Mouse (Mus musculus): ENCODE measurements around the gene Pidd1.
A peak's percentile ranks its signal among the peaks of the same experiment; 100 is the strongest.

The Pidd1 gene

DNA sequence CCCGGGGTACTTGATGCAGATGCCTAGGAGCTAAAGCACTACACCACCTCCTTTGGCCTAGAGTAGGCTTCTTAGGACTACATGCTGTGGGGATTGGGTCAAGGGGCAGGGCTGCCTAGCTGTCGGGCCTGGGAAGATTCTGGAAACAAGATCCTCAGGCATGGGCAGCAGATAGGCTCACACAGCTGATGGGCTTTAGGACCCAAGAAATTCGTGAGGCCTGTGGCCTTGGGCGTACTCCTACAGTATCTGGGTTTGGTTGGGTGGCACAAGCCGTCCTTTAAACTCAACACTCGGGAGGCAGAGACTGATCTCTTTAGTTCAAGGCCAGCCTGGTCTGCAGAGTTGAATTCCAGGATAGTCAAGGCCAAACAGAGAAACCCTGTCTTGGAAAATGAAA is 28.4 kb upstream of the Pidd1 start:
- DNase-seq: no peak

DNA sequence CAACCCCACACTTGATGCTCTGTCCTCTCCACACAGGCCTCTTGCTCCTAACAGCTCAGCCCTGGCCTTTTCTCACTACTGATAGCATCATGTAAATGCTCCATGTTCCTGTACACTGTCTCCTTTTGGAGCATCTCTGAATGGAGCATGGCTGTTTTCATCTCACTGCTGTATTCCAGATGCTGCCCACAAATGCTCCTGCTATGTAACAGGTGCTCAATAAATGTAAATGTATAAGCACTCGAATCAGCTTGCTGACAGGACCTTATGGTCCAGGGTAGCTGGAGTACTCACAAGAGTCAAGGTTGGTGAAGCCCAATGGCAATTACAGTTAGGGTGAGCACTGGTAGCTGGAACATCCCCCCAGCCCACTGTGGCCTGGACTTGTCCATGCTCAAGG is 27.4 kb upstream of the Pidd1 start:
- DNase-seq: no peak

DNA sequence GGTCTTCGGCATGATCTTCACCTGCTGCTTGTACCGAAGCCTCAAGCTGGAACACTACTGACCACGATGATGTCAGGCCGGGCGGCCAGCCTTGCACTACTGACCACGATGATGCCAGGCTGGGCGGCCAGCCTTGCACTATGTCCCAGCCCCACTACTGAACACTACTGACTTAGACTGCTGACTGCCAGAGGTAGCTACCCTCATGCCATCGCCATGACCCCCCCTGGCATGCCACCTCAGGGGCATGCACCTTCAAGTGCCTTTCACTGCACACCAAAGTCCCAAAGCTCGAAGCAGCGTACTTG is 26.8 kb upstream of the Pidd1 start:
- no peak for DNase-seq

DNA sequence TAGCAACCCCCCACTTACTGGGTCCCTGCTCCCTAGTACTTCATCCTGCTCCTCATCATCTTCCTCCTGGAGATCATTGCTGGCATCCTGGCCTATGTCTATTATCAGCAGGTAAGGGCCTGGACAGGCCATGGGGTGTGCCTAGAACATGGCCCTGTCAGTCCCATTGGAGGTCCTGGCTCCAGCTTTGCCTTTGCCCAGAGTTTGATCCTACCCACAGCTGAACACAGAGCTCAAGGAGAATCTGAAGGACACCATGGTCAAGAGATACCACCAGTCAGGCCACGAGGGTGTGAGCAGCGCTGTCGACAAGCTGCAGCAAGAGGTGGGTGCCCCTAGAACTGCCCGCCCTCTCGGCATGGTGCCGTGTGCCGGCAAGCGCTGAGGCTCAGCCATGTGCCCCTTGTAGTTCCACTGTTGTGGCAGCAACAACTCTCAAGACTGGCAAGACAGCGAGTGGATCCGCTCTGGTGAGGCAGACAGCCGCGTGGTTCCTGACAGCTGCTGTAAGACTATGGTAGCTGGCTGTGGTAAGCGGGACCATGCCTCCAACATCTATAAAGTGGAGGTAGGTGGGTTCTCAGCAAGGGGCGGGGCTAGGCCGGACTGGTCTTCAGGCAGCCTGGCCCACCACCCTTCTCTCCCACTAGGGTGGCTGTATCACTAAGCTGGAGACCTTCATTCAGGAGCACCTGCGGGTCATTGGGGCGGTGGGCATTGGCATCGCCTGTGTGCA is 26.2 kb upstream of the Pidd1 start:
- DNase-seq: no peak

DNA sequence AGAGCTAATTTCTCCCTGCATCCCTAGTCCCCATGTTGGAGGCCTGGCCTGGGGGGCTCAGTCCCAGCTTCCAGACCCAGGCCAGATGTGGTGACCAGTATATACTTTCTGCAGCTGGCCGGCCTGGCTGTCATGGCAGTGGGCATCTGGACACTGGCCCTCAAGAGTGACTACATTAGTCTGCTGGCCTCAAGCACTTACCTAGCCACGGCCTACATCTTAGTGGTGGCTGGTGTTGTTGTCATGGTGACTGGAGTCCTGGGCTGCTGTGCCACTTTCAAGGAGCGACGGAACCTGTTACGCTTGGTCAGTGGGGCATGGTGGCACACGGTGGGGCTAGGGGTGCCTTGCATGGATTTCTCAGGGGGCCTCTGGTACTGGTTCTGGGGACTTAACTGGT is 25.5 kb upstream of the Pidd1 start:
- no peak for DNase-seq

DNA sequence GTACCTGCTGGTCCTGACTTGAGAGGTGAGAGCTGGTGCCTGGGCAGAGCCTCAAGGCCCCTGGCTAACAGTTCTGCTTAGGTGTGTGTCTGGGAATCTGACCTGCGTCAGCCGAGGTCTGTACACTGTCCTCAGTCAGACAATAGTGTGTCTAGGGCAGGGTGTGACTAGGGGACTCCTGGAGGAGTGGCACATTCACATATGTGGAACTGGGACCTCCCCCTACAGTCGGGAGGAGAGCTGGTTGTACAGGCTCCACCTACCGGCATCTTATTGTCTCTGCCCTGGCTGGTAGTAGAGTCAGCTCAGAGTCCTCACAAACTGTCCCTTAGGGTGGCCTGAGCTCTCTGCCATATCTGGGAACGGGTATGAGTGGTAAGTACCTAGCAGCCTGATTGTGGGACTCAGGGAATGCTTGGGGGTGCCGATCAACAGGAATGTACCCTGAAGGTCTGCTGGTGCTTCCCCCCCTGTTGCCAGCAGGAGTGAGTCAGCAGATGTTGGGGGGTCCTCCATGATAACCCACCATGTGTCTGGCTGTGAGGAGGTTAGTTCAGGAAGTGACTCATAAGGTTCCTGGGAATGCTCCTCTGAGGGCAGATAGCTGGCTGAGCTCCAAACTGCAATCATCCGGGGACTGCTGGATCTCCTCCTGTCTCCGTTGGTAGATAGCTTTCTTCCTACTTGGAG is 24.8 kb upstream of the Pidd1 start:
- DNase-seq: peak; percentile 69

DNA sequence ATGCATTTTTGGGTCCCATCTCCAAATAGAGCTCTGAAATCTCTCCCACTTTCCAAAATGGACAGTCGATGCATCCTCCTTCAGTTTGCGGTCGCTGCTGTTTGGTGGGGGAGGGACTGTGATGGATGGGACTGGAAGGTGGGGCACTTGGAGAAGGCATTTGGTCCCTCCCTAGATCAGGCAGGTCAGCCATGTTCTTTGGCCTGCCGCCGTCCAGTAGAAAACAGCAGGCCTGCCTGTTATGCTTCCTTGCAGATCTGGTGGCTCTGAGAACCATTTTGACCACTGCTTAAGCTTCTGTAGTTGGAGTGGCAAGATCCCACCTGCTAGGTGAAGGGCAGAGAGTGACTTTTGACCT is 24.3 kb upstream of the Pidd1 start:
- no peak for DNase-seq

DNA sequence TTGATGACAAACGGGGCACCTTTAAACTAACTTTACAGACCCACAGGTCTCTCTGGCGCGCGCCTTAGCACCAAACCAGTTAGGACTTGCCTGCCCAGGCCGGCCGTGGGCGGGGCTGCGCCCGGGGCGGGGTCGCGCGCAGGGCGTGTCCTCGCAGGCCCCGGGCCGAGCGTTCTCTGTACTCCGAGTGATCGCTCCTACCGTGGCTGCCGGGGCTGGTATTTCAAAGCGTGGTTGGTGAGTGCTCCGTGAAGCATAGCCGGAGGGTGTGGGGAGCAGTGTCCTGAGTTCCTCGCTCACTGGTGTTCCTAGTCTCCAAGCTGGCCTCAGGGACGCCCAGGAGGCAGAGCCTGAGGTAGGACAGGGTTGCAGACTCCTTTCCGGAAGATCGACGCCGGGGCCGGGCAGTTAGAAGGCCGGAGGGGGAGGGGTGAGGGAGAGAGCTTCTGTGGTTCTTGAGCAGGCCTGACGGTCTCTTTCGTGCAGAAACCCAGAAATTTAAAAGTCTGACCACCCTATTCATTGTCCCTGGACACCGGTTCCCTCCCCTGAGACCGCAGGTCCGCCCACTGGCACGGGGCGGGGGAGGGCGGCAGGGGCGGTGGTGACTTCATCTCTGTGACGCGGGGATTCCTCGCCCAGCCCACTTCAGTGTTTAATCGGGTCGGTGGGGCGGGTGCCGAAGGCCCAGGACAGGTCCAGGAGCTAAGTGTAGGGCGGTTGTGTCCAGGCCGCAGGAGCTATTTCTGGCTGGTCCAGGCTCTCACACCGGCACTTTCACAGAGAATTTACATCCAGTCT is 23.6 kb upstream of the Pidd1 start, which contains the start of gene Cd151:
Gene Cd151 (plus strand): TSS at position 163 of the 801 bp plus-strand sequence.
- peak; percentile 96 for DNase-seq

DNA sequence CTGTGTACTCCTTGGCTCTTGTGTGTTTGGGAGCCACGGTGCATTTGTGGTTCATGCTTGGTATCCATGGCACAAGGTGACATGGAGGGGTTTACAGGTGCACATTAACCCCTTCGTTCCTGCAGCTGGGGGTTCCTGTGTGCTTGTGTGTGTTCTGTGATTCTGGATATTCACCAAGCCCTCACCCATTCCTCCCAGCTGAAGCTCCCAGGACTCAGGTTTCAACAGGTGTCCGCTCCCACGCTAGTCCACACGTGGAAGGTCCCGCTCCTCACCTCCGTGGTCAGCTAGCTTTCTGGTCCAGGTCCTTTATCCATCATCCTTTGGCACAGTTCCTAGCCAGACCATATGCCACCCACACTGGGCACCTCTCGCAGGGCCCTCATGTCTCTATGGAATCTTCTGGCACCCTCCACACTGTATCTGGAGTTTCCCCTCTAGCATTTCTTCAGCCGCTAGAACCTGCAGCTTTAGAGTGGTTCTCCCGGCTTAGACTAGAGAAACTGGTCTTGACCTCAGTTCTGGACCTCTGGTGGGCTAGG is 22.9 kb upstream of the Pidd1 start:
- no peak for DNase-seq

DNA sequence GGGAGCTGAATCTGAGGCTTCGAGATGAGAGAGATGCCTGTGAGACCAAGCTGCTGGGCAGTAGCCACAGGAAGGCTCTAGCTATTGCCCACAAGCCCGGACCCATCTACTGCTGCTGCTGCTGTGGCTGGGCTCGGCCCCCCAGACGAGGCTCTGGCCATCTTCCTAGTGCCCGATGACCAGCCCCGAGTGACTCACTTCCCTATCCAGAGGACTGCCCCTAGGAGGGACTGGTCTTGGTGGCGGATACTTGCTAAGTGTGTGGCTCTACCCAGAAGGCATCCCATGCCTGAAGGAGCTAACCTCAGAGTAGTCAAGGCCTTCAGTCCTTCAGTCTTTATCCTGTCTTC is 22.2 kb upstream of the Pidd1 start:
- DNase-seq: no peak

DNA sequence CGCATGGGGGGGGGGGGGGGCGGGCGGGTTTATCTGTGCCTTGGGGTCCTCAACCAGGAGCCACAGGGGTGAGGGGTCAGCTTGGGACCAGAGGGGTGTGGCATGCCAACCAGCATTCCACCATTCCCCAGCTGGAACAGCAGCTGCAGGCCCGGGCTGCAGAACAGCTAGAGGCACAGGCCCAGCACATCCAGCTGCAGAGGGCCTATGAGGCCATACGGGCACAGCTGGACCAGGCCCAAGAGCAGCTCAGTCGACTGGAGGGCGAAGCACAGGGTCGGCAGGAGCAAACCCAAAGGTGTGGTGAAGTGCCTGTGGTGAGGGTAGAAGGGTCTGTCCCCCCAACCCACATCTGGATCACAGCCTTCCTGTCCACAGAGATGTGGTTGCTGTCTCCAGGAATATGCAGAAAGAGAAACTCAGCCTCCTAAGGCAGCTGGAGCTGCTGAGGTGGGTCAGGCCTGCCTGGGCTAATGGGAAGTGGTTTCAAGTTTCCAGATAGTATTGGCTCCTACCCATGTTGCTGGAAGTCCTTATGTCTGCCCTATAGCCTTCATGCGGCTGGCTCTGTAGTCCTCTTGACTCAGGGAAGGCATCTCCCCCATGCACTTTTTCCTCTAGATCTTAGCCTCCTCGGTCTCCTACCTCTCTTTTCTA is 21.7 kb upstream of the Pidd1 start:
- no peak for DNase-seq

DNA sequence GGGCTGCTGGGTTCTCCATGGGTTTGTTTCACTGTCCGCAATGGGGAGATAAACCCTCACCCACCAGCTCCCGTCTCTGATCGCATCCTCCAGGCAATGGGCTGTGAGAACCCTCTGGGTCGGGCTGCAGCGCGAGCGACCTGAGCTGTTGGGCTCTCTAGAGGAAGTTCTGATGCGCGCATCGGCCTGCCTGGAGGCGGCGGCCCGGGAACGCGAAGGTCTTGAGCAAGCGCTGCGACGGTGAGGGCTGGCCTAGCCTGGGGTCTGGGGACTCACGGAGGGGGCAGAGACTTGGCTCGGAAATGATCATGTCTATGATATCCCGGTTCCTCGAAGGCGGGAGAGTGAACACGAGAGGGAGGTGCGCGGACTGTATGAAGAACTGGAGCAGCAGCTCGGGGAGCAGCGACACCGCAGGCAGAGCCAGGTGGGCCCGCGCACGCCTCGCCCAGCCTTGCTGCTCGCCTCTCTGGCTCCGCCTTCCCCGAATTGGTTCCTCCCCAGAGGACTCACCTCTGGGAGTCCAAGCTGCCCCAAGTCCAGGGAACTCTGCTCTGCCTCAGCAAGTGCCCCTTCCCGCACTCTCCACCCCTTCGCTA is 20.9 kb upstream of the Pidd1 start:
- DNase-seq: peak; percentile 59

DNA sequence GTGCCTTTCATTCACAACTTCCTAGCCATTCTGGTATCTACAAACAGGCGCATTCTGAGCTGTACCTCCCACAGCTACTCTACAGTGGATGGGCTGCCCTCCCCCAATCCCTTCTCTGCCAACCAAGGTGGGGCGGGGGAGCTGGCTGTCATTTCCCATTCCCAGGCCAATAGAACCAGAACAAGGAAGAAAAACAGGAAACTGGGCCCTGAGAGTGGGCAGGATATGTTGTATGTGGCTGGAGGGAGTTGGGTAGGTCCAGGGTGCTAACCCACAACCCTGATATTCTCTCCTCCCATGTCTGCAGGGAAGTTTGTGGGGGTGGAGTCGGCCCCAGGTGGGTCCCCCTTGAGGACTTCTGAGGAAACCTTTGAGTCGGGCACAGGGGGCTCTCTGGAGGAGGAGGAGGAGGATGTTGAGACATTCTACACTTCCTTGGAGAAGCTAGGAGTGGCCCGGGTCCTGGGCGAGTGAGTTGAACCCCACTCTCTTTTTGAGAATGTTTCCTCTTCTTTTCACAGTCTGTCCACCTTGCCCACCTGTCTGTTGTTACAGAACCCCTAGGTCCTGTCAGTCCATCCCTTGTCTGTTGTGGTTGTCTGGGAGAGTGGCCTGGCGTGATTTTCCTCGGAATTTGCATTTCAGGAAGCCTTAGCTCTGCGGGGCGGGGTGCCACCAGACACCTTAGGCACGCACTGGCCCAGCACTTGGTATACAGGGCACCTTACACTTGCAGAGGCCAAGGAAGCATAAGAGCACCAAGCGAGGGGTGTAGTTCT is 20.2 kb upstream of the Pidd1 start:
- DNase-seq: peak; percentile 64

DNA sequence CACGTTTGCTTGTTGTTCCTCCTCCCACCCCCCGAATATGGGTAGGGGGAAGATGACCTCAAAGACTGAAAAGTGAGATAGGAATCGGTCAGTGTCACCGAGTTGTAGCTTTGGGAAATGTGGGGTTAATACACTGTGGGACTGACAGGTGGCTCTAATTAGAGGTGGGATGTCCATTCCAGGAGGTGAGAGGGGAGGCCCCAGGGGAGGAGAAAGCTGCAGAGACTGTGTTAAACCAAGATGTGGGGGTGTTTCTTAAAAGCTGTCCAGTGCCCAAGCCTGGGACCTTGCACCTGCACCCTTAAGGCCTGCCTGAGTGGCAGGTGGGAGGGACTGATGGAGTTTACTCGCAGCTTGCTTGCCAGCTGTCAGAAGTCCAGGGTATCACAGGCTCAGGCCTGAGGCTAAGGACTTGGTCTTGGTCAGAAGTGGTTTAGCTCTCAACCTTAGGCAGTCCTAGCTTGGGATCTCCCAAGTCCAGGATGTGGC is 18.6 kb upstream of the Pidd1 start:
- peak; percentile 68 for DNase-seq

DNA sequence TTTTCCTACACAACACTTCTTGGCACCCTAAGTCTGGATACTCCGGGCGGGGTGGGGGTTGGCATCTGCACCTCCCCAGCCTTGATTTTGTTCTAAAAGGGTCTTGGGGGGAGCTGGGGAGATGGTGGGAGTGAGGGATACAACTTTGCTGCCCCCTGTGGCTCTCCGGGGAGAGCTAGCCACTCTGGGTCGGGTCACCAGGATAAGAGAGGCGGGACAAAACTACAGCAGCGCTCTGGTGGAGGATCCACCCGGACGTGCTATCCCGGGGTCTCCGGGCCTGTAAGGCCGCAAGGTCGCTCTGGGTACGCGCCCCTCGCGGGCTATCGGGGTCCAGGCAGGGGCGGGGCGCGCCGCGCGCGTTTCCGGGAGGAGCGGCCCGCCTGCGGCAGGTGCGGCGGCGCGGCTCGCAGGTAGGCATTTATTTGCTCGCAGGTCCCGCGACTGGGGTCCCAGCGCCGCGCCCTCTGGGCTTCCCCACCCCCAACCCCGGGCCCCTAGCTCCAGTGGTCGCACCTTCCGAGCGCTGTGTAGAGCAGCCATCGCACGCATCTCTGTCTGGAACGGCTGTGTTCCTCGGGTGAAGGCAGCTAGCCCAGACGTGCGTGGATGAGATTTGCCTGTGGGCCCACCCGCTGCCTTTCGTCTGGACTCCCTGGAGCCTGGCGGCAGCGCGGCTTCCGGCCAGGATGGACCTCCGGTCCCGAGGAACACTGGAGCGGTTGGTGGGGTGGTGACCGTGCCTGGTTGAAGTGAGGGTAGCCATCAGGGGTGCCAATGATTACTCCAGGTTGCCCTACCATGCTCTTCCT is 17.9 kb upstream of the Pidd1 start:
- peak; percentile 51 for DNase-seq

DNA sequence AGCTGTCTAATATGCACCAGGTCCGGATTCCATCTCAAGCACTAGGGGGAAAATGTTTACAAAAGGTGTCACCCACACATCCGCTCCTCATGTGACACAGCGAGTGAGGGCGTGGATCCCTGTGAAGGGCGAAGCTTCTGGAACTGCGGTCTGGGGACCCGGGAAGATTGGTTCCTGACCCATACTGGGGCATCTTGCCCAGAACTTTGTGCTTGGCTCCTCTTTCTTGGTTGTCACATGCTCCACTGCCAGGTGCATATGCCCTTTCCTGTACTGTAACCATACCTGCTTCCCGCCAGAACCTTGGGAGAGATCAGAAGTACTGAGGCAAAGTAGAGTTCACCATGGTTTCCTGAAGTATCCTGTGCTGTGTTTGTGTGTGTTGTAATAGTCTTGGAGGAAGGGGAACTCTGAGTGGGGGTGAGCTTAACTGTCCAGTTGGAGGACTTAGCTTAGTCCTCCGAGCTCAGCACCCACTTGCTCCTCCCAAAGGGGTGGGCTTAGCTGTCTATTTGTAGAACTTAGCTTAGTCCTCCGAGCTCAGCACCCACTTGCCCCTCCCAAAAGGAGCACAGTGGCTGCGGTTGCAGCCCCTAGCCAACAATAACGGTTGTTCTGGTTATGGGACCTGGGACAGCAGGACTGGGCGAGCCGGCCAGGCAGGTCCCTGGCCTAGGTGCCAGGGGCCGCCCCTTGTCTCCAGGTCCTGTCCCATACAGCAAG is 16.7 kb upstream of the Pidd1 start, which contains the start of gene Cracr2b:
Gene Cracr2b (plus strand): TSS at position 704 of the 723 bp plus-strand sequence.
- DNase-seq: peak; percentile 37

DNA sequence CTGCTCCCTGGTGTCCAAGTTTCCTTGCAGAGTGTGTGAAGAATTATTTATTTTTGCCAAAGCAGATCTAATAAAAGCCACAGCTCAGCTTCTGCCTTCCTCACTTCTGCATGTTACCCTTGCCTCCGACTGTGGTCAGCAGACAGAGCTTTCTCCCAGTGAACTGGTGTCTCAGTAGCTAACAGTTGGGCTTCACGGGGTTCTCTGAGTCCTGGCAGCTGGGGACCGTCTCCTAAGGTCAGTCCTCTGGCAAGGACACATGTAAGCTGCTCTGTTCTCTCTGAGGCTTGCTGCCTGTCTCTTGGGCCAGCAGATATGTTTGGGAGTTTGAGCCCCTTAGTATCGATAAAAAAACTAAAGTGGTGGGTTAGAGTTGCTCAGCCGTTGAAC is 16.2 kb upstream of the Pidd1 start:
- DNase-seq: no peak

DNA sequence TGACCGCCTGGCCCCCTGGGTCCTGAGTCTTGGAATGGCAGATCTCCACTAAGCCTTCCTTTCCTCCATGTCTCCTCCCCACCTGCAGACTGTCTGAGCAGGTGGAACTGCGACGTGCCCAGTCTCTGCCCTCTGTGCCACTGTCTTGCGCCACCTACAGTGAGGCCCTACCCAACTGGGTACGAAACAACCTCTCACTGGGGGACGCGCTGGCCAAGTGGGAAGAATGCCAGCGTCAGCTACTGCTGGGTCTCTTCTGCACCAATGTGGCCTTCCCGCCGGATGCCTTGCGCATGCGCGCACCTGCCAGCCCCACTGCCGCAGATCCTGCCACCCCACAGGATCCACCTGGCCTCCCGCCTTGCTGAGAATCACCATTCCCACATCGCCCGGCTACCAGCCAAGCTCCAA is 15.5 kb upstream of the Pidd1 start:
- DNase-seq: no peak

DNA sequence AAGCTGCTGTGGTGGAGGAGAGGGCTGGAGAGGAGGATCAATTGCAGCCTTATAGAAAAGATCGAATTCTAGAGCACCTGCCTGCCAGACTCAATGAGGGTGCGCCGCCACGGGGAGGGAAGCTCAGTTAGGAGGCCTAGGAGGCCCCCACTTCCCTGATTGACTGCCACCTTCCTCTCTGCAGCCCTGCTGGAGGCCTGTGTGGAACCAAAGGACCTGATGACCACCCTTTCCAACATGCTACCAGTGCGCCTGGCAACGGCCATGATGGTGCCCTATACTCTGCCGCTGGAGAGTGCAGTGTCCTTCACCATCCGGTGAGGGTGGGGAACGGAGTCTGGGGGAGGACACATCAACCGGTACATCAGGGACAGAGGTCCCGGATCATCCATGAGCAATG is 14.8 kb upstream of the Pidd1 start:
- DNase-seq: no peak

DNA sequence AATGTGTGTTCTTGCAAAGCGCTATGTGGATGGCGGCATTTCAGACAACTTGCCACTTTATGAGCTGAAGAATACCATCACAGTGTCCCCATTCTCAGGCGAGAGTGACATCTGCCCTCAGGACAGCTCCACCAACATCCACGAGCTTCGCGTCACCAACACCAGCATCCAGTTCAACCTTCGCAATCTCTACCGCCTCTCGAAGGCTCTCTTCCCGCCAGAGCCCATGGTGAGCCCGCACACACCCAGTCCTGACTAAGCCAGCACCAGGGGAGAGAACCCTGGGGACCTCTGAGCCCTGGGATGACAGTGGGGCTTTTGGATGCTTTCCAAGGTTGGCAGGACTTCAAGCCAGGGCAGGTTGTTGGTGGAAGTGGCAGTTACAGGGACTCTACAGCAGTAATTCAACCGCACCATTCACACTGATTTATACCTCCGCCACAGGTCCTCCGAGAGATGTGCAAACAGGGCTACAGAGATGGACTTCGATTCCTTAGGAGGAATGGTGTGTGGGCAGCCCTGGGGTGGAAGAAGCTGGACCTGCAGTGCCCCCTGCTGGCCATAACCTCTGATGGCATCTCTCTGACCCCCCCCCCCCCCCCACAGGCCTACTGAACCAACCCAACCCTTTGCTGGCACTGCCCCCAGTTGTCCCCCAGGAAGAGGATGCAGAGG is 14.3 kb upstream of the Pidd1 start:
- DNase-seq: peak; percentile 72
